Mouse (Mus musculus) T-helper 17 cell (primary cell): ENCODE measurements at regions not wholly inside any gene's neighbourhood (a gene's known extent, or its start where the extent isn't known, plus 50 kb on each side); places are given as distances from the start of the nearest gene placed in this dataset.

ENCODE experiments used
- in situ Hi-C, 2 experiments: fragments of 300-600 bp; cut with MboI, MseI; formaldehyde crosslinking; loops; 1 replicate in 1 of 2; 2 replicates in 1 of 2; pipeline ENCODE4 v1.15.1; 2025; ENCODE audit warnings: high pct_unique_total_duplicates in 2 of 2

- in situ Hi-C loops: loop anchor here in 1 of 2 experiments (10.0 kb wide), 1 partner anchor 1607 kb away; no protein-coding TSS in a partner anchor
These were observed 420.8 kb upstream of the Lcorl start for GRCm38 (mm10) chr5:46278190-46278589.

GRCm38 (mm10) chr5:46256730-46257129, 399.3 kb upstream of the Lcorl start:
- in situ Hi-C loops: no loop called here

GRCm38 (mm10) chr5:46253940-46254339, 396.5 kb upstream of the Lcorl start:
- in situ Hi-C loops: no loop called here

- in situ Hi-C loops: no loop called here
These were observed 378.1 kb upstream of the Lcorl start for GRCm38 (mm10) chr5:46235364-46236067.

GRCm38 (mm10) chr5:46232780-46233179, 375.4 kb upstream of the Lcorl start:
- in situ Hi-C loops: no loop called here

- in situ Hi-C loops: no loop called here
These were observed 371.3 kb upstream of the Lcorl start for GRCm38 (mm10) chr5:46228667-46229066.

GRCm38 (mm10) chr5:46212845-46213468, 355.5 kb upstream of the Lcorl start:
- in situ Hi-C loops: no loop called here

- in situ Hi-C loops: no loop called here
These were observed 351.7 kb upstream of the Lcorl start for GRCm38 (mm10) chr5:46209076-46209475.

- in situ Hi-C loops: no loop called here
These were observed 346.3 kb upstream of the Lcorl start for GRCm38 (mm10) chr5:46203744-46204143.

GRCm38 (mm10) chr5:46202457-46202772, 345.0 kb upstream of the Lcorl start:
- in situ Hi-C loops: no loop called here

- in situ Hi-C loops: no loop called here
These were observed 344.4 kb upstream of the Lcorl start for GRCm38 (mm10) chr5:46201639-46202456.

GRCm38 (mm10) chr5:46186908-46187307, 329.5 kb upstream of the Lcorl start:
- in situ Hi-C loops: no loop called here

- in situ Hi-C loops: no loop called here
These were observed 324.7 kb upstream of the Lcorl start for GRCm38 (mm10) chr5:46182157-46182556.

- in situ Hi-C loops: no loop called here
These were observed 314.9 kb upstream of the Lcorl start for GRCm38 (mm10) chr5:46172315-46172714.

GRCm38 (mm10) chr5:46160774-46161173, 303.4 kb upstream of the Lcorl start:
- in situ Hi-C loops: no loop called here

- in situ Hi-C loops: no loop called here
These were observed 294.6 kb upstream of the Lcorl start for GRCm38 (mm10) chr5:46151973-46152372.

- in situ Hi-C loops: no loop called here
These were observed 293.4 kb upstream of the Lcorl start for GRCm38 (mm10) chr5:46150825-46151224.

- in situ Hi-C loops: no loop called here
These were observed 292.6 kb upstream of the Lcorl start for GRCm38 (mm10) chr5:46149851-46150615.

- in situ Hi-C loops: no loop called here
These were observed 281.6 kb upstream of the Lcorl start for GRCm38 (mm10) chr5:46139024-46139423.

GRCm38 (mm10) chr5:46137695-46138094, 280.3 kb upstream of the Lcorl start:
- in situ Hi-C loops: no loop called here

- in situ Hi-C loops: no loop called here
These were observed 250.6 kb upstream of the Lcorl start for GRCm38 (mm10) chr5:46108020-46108419.

GRCm38 (mm10) chr5:46103350-46103749, 245.9 kb upstream of the Lcorl start:
- in situ Hi-C loops: no loop called here
